Mouse (Mus musculus) kidney, postnatal 10 days (tissue): ENCODE data around the gene Olfr1393.

Source experiments
- DNase-seq: peaks from one replicate; pipeline ENCODE4 v3.0.0; 2021; ENCODE audit warnings: mixed read lengths

Gene Olfr1393

GRCm38 (mm10) chr11:49278222-49278621 is at the start of gene Olfr1393:
TSS of gene Olfr1393 (plus strand) at chr11:49278304.
- DNase-seq: no peak

GRCm38 (mm10) chr11:49232781-49233180 is 45.3 kb upstream of the Olfr1393 start:
- no peak for DNase-seq

DNA sequence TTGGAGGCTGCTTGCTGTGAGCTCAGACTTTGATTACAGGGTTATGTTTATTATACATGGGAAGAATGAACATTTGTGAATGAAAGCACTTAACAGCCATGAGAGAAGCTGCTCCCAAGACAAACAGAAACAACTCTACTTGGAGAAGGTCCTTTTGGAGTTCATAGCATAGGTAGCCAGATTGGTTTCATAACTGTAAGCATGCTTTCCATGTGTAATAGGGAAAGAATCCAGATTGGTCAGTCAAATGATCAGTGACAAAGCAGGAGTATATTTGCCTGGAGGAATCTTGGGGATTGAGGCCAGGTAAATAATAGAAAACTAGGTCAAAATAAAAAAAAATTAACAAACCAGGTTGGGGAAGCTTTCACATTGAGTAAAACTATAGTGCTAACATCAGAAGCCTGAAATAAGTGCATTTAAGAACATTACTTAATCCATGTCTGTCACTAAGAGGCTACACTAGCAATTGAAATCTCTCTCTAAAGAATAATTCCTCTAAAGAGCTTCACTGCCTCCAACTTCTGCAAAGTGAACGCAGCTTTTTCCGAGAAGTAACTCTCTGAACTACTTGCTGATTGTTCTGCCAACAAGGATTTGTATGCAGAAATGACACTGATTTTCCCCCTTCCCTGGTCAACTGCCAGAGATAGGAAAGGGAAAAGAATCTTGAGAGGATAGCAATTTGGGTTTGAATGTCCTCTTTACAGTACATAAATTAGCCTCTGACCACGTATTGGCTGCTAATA is 42.5 kb upstream of the Olfr1393 start:
- no peak for DNase-seq

GRCm38 (mm10) chr11:49236891-49237290 is 41.2 kb upstream of the Olfr1393 start:
- DNase-seq: no peak

DNA sequence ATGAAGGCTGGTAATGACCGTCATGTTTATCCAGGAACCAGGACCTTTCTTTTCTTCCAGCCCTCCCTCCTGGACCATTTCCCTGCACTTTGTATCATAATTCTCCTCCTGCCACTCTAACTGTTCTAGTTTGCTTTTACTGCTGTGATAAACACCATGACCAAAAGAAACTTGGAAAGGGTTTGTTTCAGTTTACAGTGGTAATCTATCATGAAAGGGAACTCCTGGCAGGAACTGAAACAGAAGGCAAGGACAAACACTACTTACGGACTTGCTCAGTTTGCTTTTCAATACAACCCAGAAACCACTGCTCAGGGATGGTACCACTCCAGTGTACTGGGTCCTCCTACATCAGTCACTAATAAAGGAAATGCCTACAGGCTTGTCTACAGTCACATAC is 40.6 kb upstream of the Olfr1393 start:
- DNase-seq: no peak

DNA sequence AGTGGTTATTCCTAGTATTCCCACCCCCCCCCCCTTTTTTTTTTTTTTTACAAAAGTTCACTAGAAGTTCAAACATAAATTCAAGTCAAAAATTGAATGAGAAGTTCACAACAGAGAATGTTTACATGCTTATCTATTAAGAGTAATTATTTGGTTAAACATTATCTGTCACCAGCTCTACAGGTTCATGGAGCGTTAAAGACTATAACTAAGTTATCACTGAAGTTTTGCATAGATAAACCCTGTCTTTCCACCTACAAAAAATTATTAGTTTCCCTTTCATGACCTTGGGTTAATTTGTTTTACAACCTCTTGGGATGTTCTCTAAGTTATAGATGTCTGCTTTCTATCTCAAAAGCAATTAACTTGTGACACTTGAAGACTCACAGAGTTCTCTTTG is 37.8 kb upstream of the Olfr1393 start:
- DNase-seq: no peak

DNA sequence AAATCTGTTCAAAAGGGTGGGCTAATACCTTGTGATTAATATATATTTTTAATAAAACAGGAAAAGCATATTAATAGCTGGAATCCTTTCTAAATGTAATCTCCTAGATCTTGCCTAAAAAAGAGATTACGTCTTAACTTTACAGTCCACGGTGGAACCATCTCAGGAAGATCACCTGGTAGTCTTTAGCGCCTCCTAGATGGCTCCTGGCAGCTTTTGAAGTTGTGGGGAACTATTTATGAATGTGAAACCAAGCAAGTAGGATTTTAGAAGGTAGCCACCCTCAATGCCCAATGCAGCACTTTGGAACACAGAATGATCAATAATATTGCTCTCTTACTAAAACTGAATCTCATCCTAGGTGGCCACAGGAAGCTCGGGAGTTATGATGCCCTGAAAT is 37.2 kb upstream of the Olfr1393 start:
- no peak for DNase-seq

DNA sequence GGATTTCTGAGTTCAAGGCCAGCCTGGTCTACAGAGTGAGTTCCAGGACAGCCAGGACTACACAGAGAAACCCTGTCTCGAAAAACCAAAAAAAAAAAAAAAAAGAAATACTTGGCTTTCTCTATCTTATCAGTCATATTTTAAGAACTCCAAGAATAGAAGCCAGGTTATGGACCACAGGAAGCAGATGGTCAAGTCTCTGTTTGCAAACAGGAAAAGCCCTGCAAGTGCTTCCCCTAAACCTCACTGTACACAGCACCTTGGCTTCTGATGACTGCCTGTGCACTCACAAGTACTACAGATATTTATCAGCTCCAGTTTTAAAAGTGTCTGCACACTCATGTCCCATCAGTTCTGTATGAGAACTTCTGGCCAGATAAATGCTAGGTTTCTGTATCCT is 36.6 kb upstream of the Olfr1393 start:
- no peak for DNase-seq

DNA sequence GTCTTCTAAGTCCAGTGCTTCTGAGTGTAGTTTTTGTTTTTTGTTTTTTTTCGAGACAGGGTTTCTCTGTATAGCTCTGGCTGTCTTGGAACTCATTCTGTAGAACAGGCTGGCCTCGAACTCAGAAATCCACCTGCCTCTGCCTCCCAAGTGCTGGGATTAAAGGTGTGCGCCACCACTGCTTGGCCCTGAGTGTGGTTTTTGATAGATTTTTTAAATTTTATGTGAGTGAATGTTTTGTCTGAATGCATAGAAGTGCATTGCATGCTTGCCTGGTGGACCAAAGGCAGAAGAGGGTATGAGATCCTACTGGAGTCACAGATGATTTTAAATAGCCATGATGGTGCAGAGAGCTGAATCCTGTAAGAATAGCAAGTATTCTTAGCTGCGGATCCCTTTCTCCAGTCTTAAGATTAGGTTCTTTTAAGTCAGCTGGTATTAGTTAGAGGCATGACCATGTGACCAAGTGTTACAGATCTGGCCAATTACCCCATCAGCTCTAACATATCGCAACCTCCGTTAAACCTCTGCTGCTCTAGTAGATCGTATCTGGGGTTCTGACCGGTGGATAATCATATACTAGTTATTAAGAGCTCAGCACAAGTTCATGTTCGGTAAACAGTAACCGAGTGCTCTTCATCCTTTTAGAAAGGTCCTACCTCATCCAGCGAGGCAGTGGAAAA is 35.0 kb upstream of the Olfr1393 start:
- no peak for DNase-seq

DNA sequence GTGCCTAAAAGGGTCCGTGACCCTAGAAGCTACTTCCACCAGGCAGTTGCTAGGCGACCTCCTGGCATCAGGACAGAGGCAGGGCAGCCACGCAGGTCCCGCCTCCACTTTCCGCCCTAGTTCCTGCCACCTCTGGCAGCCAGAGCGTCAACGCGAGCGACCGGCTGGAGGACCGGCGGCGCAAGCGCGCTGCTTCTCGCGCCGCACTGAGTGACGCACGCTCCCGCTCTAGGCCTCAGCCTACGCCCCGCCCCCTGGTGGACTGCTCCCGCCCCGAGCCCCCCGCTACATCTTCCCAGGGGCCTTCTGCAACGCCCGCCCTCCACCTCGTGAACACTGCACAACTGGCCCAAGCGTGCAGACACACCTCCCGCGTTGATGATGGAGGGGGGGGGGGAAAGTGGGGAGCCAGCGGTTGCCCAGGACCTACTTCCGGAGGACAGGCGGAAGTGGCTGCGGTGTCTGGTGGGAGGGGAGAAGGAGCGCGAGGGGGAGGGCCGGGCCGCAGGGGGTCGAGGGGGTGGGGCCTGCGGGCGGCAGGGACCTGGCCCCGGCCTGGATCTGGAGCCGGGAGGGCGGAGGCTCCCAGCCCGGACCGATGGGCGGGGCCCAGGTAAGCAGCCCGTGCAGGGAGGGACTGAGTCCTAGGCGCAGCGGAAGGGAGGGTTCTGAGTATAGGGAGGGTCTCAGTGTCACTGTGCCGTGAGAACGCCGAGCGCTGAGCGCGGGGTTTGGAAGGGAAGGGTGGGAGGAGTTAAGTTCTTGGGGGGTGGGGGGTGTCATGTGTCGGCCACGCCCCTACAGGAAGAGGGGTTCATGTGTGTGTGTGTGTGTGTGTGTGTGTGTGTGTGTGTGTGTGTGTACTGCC is 34.1 kb upstream of the Olfr1393 start, which contains the start of gene Mgat1:
Mgat1 (plus strand) TSS at position 465 of the 868 bp plus-strand sequence.
- DNase-seq: peak; percentile 98

DNA sequence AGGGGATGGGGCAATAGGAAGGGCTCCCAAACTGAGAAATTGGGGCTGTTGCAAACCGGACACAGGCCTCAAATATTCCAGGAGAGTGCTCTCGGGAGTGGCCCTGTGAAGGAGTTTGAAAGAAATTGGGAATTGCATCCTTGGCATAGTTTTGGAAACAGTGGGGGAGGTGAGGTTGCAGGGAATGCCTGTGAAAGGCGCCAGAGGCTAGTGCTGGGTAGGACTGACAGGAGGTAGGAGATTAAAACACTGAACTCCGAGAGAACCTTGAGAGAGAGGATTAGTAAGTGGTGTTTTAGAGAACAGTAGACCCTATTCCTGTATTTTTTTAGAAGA is 33.5 kb upstream of the Olfr1393 start:
- DNase-seq: no peak

GRCm38 (mm10) chr11:49245176-49245575 is 32.9 kb upstream of the Olfr1393 start:
- peak; percentile 86 for DNase-seq

GRCm38 (mm10) chr11:49245634-49246415 is 32.3 kb upstream of the Olfr1393 start:
- DNase-seq: peak; percentile 37

DNA sequence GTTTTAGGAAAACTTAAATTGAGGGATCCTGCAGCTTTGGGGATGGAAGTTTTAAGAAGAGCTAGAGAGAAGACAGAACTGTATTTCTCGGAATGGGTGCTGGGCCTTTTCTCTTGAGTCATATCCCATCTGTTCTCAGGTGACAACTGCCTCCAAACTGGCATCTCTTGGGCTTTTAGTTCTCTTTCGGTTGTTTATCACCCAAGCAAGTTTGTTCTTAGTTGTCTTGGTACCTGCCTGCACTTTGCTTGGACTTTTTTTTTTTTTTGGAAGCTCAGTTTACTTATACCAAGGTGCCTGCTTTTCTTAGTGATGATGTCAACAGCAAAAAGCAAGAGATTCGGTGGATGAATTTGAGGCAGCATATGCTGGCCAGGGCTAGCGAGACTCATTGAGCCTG is 31.6 kb upstream of the Olfr1393 start:
- no peak for DNase-seq

GRCm38 (mm10) chr11:49247255-49247654 is 30.8 kb upstream of the Olfr1393 start:
- no peak for DNase-seq

- peak; percentile 78 for DNase-seq
These were observed 29.7 kb upstream of the Olfr1393 start for GRCm38 (mm10) chr11:49248226-49248973.

DNA sequence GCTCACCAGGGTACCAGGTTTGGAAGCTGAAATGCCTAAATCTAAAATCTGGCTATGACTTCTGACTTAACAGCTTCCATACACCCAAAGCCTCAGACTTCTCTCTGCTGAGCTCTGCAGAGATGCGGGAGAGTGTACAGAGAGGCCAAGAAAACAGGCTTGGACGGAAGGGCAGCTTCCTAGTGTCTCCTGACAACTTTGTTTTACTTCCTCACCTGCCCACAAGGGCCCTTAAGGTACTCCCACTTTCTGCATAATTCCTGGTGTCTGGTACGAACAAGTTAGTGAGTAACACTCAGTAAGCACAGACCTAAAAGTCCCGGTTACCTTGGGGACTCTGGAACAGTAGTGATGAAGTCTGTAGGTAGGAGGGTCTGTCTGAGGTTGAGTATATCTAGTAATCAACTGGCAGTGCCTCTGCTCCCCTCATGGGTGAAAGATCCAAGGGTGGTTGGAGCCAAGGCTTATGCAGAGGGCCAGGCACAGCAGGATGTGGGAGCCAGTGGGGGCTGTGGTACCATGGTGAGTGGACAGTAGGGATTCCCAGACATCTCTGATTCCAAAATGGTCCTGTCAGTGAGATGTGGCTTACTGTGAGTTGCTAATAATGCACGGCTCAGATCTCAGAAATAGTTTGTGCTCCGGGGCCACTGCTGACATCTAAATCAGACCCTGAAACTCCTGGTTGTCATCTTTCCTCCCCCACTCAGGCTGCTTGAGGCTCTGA is 29.0 kb upstream of the Olfr1393 start:
- DNase-seq: no peak

DNA sequence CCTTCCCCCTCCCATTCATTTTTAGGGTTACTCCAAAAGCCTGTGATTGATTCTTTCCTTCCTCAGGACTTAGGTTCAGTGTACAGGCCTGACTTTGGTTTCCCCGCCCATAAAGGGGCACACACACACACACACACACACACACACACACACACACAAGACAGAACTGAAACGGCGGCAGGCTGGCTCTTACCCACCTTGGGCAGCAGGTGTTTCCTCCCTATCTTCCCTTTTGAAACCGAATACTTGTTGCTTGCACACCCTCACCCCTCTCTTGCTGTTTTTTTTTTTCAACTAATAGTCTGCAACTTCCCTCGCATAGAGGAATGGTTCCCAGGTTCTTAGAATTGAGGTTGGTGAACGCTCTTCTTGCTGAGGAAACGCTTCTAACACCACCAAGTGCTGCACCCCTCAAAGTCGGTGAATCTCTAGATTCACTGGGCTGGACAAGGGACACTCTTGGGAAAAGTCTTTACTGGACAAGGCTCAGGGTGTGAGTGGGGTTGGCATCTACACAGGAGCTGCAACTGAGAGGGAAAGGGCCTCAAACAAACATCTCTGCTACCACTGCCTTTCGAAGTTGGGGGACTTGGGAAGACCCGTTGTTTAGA is 28.2 kb upstream of the Olfr1393 start:
- DNase-seq: peak; percentile 59

- DNase-seq: peak; percentile 95
These were observed 27.4 kb upstream of the Olfr1393 start for GRCm38 (mm10) chr11:49250422-49251379.

DNA sequence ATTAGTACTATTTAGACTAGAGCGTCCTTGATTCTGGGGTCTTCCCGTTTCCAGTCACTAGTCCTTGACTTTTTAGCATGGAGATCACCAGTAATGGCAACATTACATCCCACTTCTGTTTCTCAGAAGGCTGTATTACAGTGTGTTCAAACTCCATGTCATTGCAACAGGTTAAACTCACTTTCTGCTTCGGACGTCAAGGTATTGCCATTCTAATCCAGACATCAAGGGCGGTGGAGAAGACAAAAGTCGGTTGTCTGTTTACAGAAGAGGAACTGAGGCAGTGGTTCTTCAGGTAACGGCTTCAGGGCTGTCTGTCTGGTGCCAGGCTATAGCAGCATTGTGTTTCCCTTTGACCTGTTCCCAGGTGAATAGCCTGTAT is 26.7 kb upstream of the Olfr1393 start:
- no peak for DNase-seq
